Mouse (Mus musculus) left cerebral cortex, adult 9 months (tissue): ENCODE data around the gene Cenpb.
"Not testable (repeated sequence)": the region's sequence is repeated elsewhere in the genome, so short reads cannot be mapped to it uniquely, and the experiment has no call there.

Experiments used
- DNase-seq, 2 experiments: peaks; one replicate each; pipeline ENCODE4 v3.0.0; 2022; ENCODE audit warnings: low spot score in 2 of 2

Gene Cenpb

GRCm38 (mm10) chr2:131179990-131180587, at the start of gene Cenpb:
Cenpb (minus strand) TSS chr2:131180067.
- DNase-seq, result peak in 1 of 2 experiments; percentile 81

DNA sequence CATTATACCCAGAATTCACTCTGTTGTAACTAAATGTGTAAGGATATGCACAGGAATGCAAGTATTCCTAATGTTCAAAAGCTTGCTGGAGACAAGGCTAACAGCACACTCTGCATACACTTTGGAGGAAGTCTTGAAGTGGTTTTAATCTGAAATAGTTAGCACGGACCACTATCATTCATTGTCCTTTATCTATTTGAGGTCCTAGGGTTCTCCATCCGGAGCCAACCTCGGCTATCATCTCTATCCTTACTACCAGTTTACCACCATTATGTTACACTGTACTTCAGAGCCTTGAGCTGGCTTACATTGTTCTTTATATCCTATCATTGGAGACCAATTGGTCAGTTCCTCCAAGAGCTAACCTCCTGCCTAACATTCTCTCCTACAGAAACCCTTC, 47.4 kb upstream of the Cenpb start:
- DNase-seq, result no peak

GRCm38 (mm10) chr2:131226669-131227068, 46.8 kb upstream of the Cenpb start:
- not testable (repeated sequence) for DNase-seq

DNA sequence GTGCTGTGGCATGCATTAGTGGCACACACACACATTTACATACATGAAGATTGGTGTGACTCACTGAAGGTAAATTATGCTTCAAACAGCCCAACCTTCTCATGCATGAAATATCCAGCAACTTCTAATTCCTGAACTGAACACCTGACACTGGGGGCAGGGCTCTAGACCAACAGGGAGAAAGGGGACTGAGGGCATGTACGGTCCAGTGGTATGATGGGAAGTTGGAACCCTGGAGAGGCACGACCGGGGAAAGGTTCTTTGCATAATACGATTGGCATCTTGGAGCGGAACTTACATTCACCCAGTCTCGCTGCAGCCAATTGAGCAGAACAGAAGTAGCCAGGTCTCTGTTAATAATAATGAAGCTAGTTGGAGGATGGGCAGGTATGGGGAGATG, 45.3 kb upstream of the Cenpb start:
- DNase-seq, result no peak

DNA sequence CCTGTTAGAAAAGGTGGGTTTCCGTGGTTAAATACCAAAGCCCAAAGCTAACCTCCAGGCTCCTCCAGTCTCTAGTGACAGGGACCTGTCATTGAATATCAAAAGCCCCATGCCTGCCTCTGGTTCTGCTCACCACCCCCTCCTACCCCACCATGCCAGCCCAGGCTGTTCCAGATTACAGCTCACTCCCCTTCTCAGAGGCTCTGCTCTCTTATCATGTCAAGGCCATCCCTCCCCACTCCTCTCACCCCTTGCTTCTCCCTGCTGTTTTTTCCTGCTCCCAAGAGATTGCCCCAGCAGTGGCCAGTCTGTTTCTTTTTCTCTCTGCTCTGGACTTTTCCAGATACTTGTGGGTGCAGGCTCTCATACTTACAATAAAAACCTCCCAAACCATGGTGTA, 43.7 kb upstream of the Cenpb start:
- no peak for DNase-seq

DNA sequence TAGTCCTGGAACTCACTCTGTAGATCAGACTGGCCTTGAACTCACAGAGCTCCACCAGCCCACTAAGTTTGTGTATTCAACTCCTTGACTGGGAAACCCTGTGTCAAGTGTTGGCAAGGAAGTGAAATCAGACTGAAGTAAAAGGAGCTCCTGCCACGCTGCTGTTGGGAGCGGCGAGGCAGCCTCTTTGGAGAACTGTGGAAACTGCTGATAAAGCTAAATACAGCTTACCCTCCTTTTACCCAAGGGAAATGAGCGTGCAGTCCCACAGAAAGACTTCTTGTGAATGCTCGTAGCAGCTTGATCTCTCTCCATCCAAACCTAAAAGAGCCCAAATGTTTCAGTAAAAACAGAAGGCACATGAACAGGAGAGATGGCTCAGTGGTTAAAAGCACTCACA, 42.7 kb upstream of the Cenpb start:
- no peak for DNase-seq

DNA sequence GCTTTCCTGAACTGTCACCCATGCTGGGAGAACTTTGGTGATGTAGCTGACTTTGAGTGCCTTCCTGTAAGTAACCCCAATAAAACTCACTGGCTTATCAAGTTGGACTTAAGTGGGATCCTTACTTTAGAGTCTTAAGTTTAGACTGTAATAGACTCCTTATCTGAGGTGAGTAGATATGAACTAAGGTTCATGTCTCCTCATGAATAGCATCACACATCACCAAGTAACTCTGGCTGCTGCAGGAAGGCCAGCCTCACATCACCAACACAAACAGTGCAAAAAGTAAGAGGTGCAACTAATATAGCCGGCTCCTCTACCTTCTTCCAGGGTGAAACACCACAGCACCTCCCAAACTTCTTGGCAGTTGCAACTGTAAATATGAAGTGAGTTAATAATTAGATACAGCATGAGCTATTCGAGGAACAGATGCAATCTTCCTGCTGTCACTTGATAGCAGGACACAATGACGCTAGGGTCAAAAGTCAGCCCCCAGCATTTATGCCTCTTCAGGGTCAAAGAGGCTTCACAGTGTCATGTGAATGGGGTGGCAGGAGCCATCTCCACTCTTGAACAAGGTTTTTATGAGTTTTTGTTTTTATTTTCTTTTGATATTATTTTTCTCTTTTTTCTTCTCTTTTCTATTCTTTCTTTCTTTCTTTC, 42.1 kb upstream of the Cenpb start:
- DNase-seq, result no peak

GRCm38 (mm10) chr2:131220030-131220429, 40.2 kb upstream of the Cenpb start:
- DNase-seq, result no peak

DNA sequence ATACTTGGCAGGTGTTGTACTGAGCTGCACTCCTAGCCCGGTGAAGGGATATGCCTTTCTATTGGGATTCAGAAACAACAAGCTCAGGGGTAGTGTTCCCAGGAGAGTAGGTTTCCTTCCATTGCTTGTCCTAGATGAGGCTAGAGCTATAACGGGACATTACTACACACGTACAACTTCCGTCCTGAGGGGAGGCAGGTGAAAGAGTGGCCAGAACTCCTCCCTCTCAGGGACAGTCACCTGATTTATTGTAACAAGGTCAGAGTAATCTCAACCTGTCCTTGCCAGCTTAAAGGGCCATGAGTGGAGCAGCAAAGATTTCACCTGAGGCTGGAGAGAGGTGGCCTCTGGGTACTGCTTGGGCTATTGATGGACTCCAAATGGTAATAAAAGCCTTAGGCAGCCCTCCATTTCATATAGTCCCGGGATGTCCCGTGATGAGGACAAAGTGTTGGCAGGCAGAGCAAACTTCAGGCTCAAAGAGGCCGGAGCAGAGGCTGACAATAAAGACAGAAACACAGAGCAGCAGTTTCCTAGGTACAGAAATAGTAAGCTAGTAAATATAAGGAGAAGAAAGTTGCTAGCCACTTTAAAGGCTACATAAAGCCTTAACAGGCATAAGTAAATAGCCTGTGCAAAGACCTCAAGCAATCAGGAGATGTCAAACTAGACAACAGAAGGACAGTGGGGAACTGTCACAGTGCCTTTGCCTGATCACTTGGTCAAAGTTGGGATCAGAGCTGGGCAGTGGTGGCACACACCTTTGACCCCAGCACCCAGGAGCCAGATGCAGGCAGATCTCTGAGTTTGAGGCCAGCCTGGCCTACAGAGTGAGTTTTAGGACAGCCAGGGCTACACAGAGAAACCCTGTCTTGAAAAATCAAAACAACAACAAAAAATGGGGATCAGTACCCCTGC, 36.3 kb upstream of the Cenpb start:
- no peak for DNase-seq

- DNase-seq, result no peak
Observed at GRCm38 (mm10) chr2:131213773-131214172, 33.9 kb upstream of the Cenpb start.

GRCm38 (mm10) chr2:131211026-131211615, 31.3 kb upstream of the Cenpb start:
- DNase-seq, result peak in 1 of 2 experiments; percentile 26

DNA sequence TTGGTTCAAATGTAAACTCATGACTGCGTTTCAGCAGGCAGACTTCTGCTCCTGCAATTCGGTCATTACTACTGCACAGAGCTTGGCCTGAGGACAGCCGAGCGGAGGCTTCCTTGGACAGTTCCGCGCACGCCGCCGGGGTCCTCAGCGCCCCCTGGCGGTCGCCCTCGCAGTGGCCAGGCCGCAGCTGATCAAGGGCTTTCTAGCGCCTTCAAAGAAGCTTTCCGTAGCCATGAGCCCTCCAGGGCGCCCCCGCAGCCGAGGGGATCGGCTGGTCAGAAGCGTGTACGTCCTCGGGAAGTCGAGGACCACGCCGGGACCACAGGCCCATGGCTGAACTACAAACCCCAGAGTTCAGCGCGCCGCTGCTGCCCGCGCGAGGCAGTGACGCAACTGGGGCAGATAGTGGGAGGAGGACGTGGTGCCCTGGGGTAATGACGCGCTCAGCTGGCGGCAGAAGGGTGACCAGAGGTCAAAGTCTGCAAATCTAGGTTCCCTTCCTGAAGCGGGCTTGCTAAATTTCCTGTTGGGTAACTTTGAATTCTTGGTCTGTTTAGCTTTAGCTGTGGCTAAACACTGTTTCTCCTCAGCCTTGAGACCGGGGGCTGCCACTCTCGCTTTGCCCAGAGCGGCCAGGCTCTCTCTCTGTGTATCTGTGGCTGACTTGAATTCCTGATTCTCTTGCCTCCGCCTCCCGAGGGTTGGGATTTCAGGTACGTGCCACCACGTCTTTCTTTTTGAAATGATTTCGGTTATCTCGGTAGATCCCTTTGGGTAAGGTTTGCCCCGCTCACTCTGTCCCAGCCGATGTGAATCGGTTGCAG, 30.3 kb upstream of the Cenpb start:
- peak; percentile 87 to 95 for DNase-seq

GRCm38 (mm10) chr2:131209125-131209795, 29.4 kb upstream of the Cenpb start:
- no peak for DNase-seq

DNA sequence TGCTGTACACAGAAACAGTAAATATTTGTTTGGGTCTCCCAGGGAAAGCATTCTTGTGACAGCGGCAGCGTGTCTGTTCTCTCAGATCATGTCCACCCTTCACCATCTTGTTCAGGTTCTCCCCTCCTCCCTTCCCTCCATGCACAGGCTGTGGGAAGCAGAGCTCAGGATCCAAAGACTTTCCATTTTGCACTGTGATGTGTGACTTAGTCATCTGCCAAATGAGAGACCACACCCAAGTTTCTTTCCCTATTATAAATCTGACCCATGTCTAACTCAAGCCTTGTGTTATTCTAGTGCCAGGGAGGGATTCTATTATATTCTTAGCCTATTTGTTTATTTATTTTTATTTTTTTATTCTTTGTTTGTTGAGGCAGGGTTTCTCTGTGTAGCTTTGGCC, 28.5 kb upstream of the Cenpb start:
- no peak for DNase-seq

GRCm38 (mm10) chr2:131206778-131207177, 26.9 kb upstream of the Cenpb start, which contains the start of gene Ap5s1:
Ap5s1 (plus strand) TSS chr2:131207078.
- DNase-seq, result no peak

DNA sequence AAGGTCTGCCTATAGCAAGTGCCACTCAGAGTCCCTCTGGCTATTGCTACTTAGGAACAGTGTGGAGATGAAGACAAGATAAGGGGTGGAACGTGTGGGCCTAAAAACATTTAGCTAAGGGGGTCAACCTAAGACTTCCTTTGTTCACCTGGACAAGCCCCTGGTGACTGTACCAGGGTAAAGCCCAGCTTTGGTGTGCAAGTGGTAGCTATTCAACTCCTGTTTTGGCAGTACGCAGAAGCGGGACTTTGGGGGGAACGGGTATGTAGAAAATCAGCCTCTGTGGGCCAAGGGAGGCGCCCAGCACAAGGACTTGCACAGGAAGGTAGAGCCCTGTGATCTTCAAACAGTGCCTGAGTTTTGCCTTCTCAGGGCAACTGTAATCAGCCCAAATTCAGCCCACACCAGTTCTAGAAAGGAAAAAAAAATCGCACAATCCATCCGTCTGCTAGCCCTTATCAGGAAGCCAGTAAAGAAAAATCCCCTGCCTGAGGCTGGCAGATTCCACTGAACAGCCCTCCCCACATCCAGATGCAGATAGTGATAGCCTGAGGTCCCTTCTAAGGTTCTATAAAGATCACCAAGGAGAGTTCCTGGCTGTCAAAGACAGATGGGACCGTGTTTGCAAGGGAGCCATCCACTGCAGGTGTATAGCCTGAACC, 25.8 kb upstream of the Cenpb start:
- DNase-seq, result no peak

GRCm38 (mm10) chr2:131204410-131204981, 24.6 kb upstream of the Cenpb start:
- DNase-seq, result peak; percentile 85 to 89

DNA sequence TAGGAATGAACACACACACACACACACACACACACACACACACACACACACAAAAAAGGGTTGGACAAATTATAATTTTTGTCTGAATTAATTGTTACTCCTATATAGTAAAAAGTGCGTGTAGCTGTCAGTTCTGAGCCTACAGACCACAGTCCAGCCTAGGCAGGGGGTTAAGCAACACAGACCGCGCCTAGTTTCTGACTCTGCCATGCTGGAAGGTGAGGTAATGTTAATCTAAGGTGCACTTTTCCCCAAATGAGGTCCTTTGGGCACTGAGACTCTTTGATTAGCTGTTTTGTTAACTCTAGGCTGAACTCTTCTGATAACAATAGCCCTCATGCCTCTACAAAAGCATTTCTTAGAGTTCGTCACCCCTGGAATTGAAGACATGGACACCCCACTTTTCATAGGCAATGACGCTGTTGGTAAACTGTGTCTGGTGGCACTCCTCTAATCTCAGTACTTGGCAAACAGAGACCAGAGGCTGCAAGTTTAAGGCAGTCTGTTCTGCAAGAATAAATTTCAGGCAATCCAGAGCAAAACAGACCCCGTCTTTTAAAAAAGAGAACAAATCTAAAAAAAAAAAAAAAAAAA, 24.0 kb upstream of the Cenpb start:
- DNase-seq, result no peak

- DNase-seq, result no peak
Observed at GRCm38 (mm10) chr2:131201262-131201661, 21.4 kb upstream of the Cenpb start.
